Mouse (Mus musculus) embryonic facial prominence, embryonic 15.5 days (tissue): ENCODE measurements around the gene 5031439G07Rik. TPM values are rescaled to one million over a fixed set of nuclear protein-coding genes. Genes with fewer than 3 reads are reported as not detected.

Experiments used
- ATAC-seq: fragments of 200-750 bp; cut with Nextera tagmentation; 2 replicates; pipeline ENCODE4 v1.8.0; 2017; ENCODE audit warnings: low read depth, moderate TSS enrichment; ENCODE audit not compliant: insufficient number of reproducible peaks, low FRiP score, low TSS enrichment
- H3K27ac ChIP-seq: fragments of 300-500 bp; sonication (generic); replicated peaks from 2 replicates; pipeline ENCODE4 v1.5.1; 2015; ENCODE audit warnings: mild to moderate bottlenecking, inconsistent platforms
- H3K27me3 ChIP-seq: fragments of 300-500 bp; sonication (generic); 2 replicates; pipeline ENCODE4 v1.6.1; 2015; ENCODE audit warnings: inconsistent platforms
- H3K36me3 ChIP-seq: fragments of 300-500 bp; sonication (generic); 2 replicates; pipeline ENCODE4 v1.6.1; 2015; ENCODE audit warnings: mild to moderate bottlenecking, inconsistent platforms
- H3K4me1 ChIP-seq: fragments of 300-500 bp; sonication (generic); 2 replicates; pipeline ENCODE4 v1.6.1; 2015; ENCODE audit warnings: inconsistent platforms
- H3K4me2 ChIP-seq: fragments of 300-500 bp; sonication (generic); replicated peaks from 2 replicates; pipeline ENCODE4 v1.6.1; 2015; ENCODE audit warnings: mild to moderate bottlenecking, inconsistent platforms
- H3K4me3 ChIP-seq: fragments of 300-500 bp; sonication (generic); replicated peaks from 2 replicates; pipeline ENCODE4 v1.5.1; 2015; ENCODE audit warnings: mild to moderate bottlenecking, inconsistent platforms
- H3K9ac ChIP-seq: fragments of 300-500 bp; sonication (generic); 2 replicates; pipeline ENCODE4 v1.6.1; 2015; ENCODE audit warnings: inconsistent platforms
- H3K9me3 ChIP-seq: fragments of 300-500 bp; sonication (generic); replicated peaks from 2 replicates; pipeline ENCODE4 v1.6.1; 2016; ENCODE audit warnings: inconsistent platforms
- WGBS: fragments of 180-500 bp; shearing (Covaris S2); methylation state at CpG from one replicate; pipeline ENCODE4 v1.1.7; 2015; 5-methylcytosine and 5-hydroxymethylcytosine counted together
- polyA plus RNA-seq: library from polyadenylated mRNA; unstranded; fragments of >200 nt; fragmentation: Nextera tagmentation; extraction: Ambion mirVana; gene quantifications from 2 replicates; pipeline ENCODE4 v1.2.1, GENCODE M21; 2015

The 5031439G07Rik gene
- polyA plus RNA-seq, 1 experiment from 2014 or later = 9.1 TPM

- no peaks in the 10 kb centered on the region for H3K36me3 ChIP-seq
- no peaks in the 10 kb centered on the region for H3K9me3 ChIP-seq
- no peak for ATAC-seq
- no peak overlapping the region for H3K27ac ChIP-seq
- no peaks in the 10 kb centered on the region for H3K27me3 ChIP-seq
- 69% methylated on average over 3 of the region's 3 CpGs for WGBS
- no peak overlapping the region for H3K9ac ChIP-seq
- H3K4me1 ChIP-seq = peaks cover 32% of the 10 kb centered on the region
- H3K4me3 ChIP-seq = no peak overlapping the region
- no peak overlapping the region for H3K4me2 ChIP-seq
Measured at GRCm38 (mm10) chr15:84989098-84989497, 747 bp upstream of the 5031439G07Rik start.

GRCm38 (mm10) chr15:84987020-84987815, 1.1 kb downstream of the 5031439G07Rik start:
- Histone ChIP-seq H3K36me3 (no peaks in the 10 kb centered on the region), H3K4me1 (peaks cover 42% of the 10 kb centered on the region), H3K4me2 (peak overlapping the region; percentile 72), H3K9me3 (no peaks in the 10 kb centered on the region), H3K4me3 (peak overlapping the region; percentile 80), H3K9ac (peak overlapping the region; percentile 77), H3K27ac (peak overlapping the region; percentile 48), H3K27me3 (no peaks in the 10 kb centered on the region)
- ATAC-seq = peak; percentile 59; the same call in 1 of the 2 replicates
- under 1% methylated on average over 36 of the region's 53 CpGs for WGBS

GRCm38 (mm10) chr15:84986171-84987019, 2.0 kb downstream of the 5031439G07Rik start:
- peak overlapping the region; percentile 72 for H3K4me2 ChIP-seq
- peak overlapping the region; percentile 80 for H3K4me3 ChIP-seq
- no peaks in the 10 kb centered on the region for H3K27me3 ChIP-seq
- H3K9me3 ChIP-seq = no peaks in the 10 kb centered on the region
- whole genome bisulfite sequencing = 58% methylated on average over 4 of the region's 4 CpGs
- peaks cover 42% of the 10 kb centered on the region for H3K4me1 ChIP-seq
- peak overlapping the region; percentile 77; the same call in 1 of the 2 replicates for H3K9ac ChIP-seq
- H3K36me3 ChIP-seq = no peaks in the 10 kb centered on the region
- no peak for ATAC-seq
- H3K27ac ChIP-seq = no peak overlapping the region

GRCm38 (mm10) chr15:84985516-84986160, 2.7 kb downstream of the 5031439G07Rik start:
- H3K9ac ChIP-seq = no peak overlapping the region
- no peaks in the 10 kb centered on the region for H3K27me3 ChIP-seq
- no peak overlapping the region for H3K4me2 ChIP-seq
- 87% methylated on average over 12 of the region's 12 CpGs for WGBS
- peaks cover 42% of the 10 kb centered on the region for H3K4me1 ChIP-seq
- H3K4me3 ChIP-seq = no peak overlapping the region
- ATAC-seq = no peak
- H3K9me3 ChIP-seq = no peaks in the 10 kb centered on the region
- H3K36me3 ChIP-seq = no peaks in the 10 kb centered on the region
- H3K27ac ChIP-seq = no peak overlapping the region

- WGBS = 82% methylated on average over 7 of the region's 7 CpGs
- no peak for ATAC-seq
- H3K4me1 ChIP-seq = peaks cover 38% of the 10 kb centered on the region
- no peak overlapping the region for H3K4me3 ChIP-seq
- H3K9ac ChIP-seq = no peak overlapping the region
- H3K4me2 ChIP-seq = no peak overlapping the region
- H3K9me3 ChIP-seq = no peaks in the 10 kb centered on the region
- H3K27ac ChIP-seq = no peak overlapping the region
- no peaks in the 10 kb centered on the region for H3K36me3 ChIP-seq
- H3K27me3 ChIP-seq = no peaks in the 10 kb centered on the region
Measured at GRCm38 (mm10) chr15:84983721-84984120, 4.6 kb downstream of the 5031439G07Rik start.

- no peak overlapping the region for H3K9ac ChIP-seq
- ATAC-seq = no peak
- WGBS = 71% methylated on average over 3 of the region's 3 CpGs
- H3K27me3 ChIP-seq = no peaks in the 10 kb centered on the region
- H3K4me1 ChIP-seq = peaks cover 33% of the 10 kb centered on the region
- H3K9me3 ChIP-seq = no peaks in the 10 kb centered on the region
- no peak overlapping the region for H3K4me2 ChIP-seq
- no peak overlapping the region for H3K27ac ChIP-seq
- H3K36me3 ChIP-seq = no peaks in the 10 kb centered on the region
- H3K4me3 ChIP-seq = no peak overlapping the region
Measured at GRCm38 (mm10) chr15:84982888-84983287, 5.5 kb downstream of the 5031439G07Rik start.

- Histone ChIP-seq H3K9me3 (no peaks in the 10 kb centered on the region), H3K4me3 (no peak overlapping the region), H3K4me1 (peaks cover 28% of the 10 kb centered on the region), H3K4me2 (no peak overlapping the region), H3K27me3 (no peaks in the 10 kb centered on the region), H3K9ac (no peak overlapping the region), H3K27ac (no peak overlapping the region), H3K36me3 (no peaks in the 10 kb centered on the region)
- ATAC-seq = no peak
- WGBS = 68% methylated on average over 9 of the region's 9 CpGs
Measured at GRCm38 (mm10) chr15:84981609-84982313, 6.6 kb downstream of the 5031439G07Rik start.

GRCm38 (mm10) chr15:84975729-84976128, 12.6 kb downstream of the 5031439G07Rik start:
- Histone ChIP-seq H3K27me3 (no peaks in the 10 kb centered on the region), H3K4me2 (no peak overlapping the region), H3K36me3 (no peaks in the 10 kb centered on the region), H3K4me1 (peaks cover 6% of the 10 kb centered on the region; the same call in 1 of the 2 replicates), H3K4me3 (no peak overlapping the region), H3K27ac (no peak overlapping the region), H3K9ac (no peak overlapping the region), H3K9me3 (no peaks in the 10 kb centered on the region)
- WGBS = 24% methylated on average over 4 of the region's 4 CpGs
- 0 out of 2 replicates have a peak, but pooled peaks have one; percentile 17 for ATAC-seq

- no peaks in the 10 kb centered on the region for H3K9me3 ChIP-seq
Measured at GRCm38 (mm10) chr15:84973544-84973871, 14.8 kb downstream of the 5031439G07Rik start.

GRCm38 (mm10) chr15:84972860-84973543, 15.3 kb downstream of the 5031439G07Rik start:
- Histone ChIP-seq H3K27ac (no peak overlapping the region), H3K36me3 (no peaks in the 10 kb centered on the region), H3K9ac (no peak overlapping the region), H3K4me3 (no peak overlapping the region), H3K9me3 (no peaks in the 10 kb centered on the region), H3K27me3 (no peaks in the 10 kb centered on the region), H3K4me1 (peaks cover 6% of the 10 kb centered on the region; the same call in 1 of the 2 replicates), H3K4me2 (no peak overlapping the region)
- WGBS = 59% methylated on average over 8 of the region's 8 CpGs
- ATAC-seq = no peak

More at GRCm38 (mm10) chr15:84973544-84973871, 14.8 kb downstream of the 5031439G07Rik start:
- Histone ChIP-seq H3K4me1 (peaks cover 6% of the 10 kb centered on the region; the same call in 1 of the 2 replicates), H3K9ac (no peak overlapping the region), H3K4me2 (no peak overlapping the region), H3K36me3 (no peaks in the 10 kb centered on the region), H3K27me3 (no peaks in the 10 kb centered on the region), H3K4me3 (no peak overlapping the region), H3K27ac (no peak overlapping the region)
- WGBS = 34% methylated on average over 3 of the region's 3 CpGs
- no peak for ATAC-seq
